Mouse (Mus musculus) adrenal gland, postnatal 36 days (tissue): ENCODE results near the gene Cxcl14. TPM values are rescaled to one million over a fixed set of nuclear protein-coding genes. Genes with fewer than 3 reads are reported as not detected.

ENCODE experiments used
- DNase-seq, 2 experiments: peaks; one replicate each; pipeline ENCODE4 v3.0.0; 2021; ENCODE audit warnings: mixed read lengths in 1 of 2
- total RNA-seq, 2 experiments: library from RNA; stranded (reverse); gene quantifications; 2 replicates each; pipeline ENCODE4 v1.2.3; 2021

The Cxcl14 gene
- total RNA-seq, 2 experiments from 2014 or later: 34.9 to 36.1 TPM

GRCm38 (mm10) chr13:56251176-56251923, 45.0 kb downstream of the Cxcl14 start:
- no peak for DNase-seq

- no peak for DNase-seq
Measured at GRCm38 (mm10) chr13:56250551-56251161, 45.7 kb downstream of the Cxcl14 start.

- no peak for DNase-seq
Measured at GRCm38 (mm10) chr13:56249593-56250341, 46.6 kb downstream of the Cxcl14 start.

- DNase-seq: no peak
Measured at GRCm38 (mm10) chr13:56243104-56243503, 53.2 kb downstream of the Cxcl14 start.

GRCm38 (mm10) chr13:56240012-56240770, 56.2 kb downstream of the Cxcl14 start:
- no peak for DNase-seq

Other genes with a start within 250 kb of the Cxcl14 start
- gene H2afy, start 160.2 kb downstream of the Cxcl14 start, total RNA-seq: 100 to 1,000 TPM; 119 to 146 TPM
- 1 to 10 TPM; 1.4 to 1.7 TPM for gene Tifab, start 117.7 kb downstream of the Cxcl14 start, total RNA-seq
- not detected for gene Neurog1, start 44.4 kb downstream of the Cxcl14 start, total RNA-seq
- not detected for gene Gm3045, start 130.0 kb upstream of the Cxcl14 start, total RNA-seq
- gene Slc25a48, start 141.8 kb upstream of the Cxcl14 start, total RNA-seq: 1 to 10 TPM; 2.3 to 2.8 TPM
- gene Il9, start 185.7 kb upstream of the Cxcl14 start, total RNA-seq: not detected
- 1 to 10 TPM; 2.0 to 5.5 TPM for gene Fbxl21, start 225.9 kb upstream of the Cxcl14 start, total RNA-seq